Mouse (Mus musculus) splenic B cell, adult 2 months (primary cell): ENCODE measurements around the gene Ccdc188.
"Not testable (repeated sequence)": the region's sequence is repeated elsewhere in the genome, so short reads cannot be mapped to it uniquely, and the experiment has no call there.

ENCODE experiments used
- DNase-seq: peaks from one replicate; pipeline ENCODE4 v3.0.0-alpha.2; 2011; ENCODE audit warnings: low read depth, low spot score
- H3K27me3 ChIP-seq: 2 replicates; pipeline ENCODE4 v1.6.1; 2012; ENCODE audit warnings: mild to moderate bottlenecking, low read length, moderate library complexity, mixed read lengths; ENCODE audit not compliant: control insufficient read depth, poor library complexity, insufficient read depth, severe bottlenecking
- H3K36me3 ChIP-seq: 2 replicates; pipeline ENCODE4 v1.6.1; 2012; ENCODE audit warnings: mild to moderate bottlenecking, low read length, moderate library complexity, mixed read lengths; ENCODE audit not compliant: control insufficient read depth, poor library complexity, insufficient read depth, severe bottlenecking

Gene Ccdc188

GRCm38 (mm10) chr16:18194208-18194985 is 23.3 kb upstream of the Ccdc188 start:
- no peaks in the 10 kb centered on the region for H3K36me3 ChIP-seq
- no peaks in the 10 kb centered on the region for H3K27me3 ChIP-seq
- DNase-seq = no peak

DNA sequence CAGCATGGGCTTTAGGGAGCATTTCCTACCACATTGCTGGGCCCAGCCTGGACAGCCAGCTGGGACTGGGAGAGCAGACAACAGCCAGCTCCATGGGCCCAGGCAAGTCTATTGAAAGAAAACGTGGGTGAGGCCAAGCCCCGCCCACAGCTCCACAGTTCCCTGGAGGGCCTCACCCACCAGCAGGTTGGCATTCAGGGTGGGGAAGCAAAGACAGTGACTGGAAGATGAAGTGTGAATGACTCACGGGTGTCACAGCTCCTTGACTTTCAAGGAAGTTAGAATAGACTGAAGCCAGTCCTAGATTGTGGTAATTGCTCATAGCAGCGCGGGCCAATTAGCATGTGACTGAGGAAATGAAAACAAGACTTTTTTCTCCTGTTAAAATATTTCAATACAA is 22.6 kb upstream of the Ccdc188 start:
- Histone ChIP-seq H3K36me3 (no peaks in the 10 kb centered on the region), H3K27me3 (no peaks in the 10 kb centered on the region)
- peak; percentile 23 for DNase-seq

GRCm38 (mm10) chr16:18195561-18195960 is 22.1 kb upstream of the Ccdc188 start:
- H3K27me3 ChIP-seq, DNase-seq, H3K36me3 ChIP-seq: not testable (repeated sequence)

- Histone ChIP-seq H3K27me3 (no peaks in the 10 kb centered on the region), H3K36me3 (no peaks in the 10 kb centered on the region)
- no peak for DNase-seq
Measured at GRCm38 (mm10) chr16:18197881-18198280, 19.8 kb upstream of the Ccdc188 start.

DNA sequence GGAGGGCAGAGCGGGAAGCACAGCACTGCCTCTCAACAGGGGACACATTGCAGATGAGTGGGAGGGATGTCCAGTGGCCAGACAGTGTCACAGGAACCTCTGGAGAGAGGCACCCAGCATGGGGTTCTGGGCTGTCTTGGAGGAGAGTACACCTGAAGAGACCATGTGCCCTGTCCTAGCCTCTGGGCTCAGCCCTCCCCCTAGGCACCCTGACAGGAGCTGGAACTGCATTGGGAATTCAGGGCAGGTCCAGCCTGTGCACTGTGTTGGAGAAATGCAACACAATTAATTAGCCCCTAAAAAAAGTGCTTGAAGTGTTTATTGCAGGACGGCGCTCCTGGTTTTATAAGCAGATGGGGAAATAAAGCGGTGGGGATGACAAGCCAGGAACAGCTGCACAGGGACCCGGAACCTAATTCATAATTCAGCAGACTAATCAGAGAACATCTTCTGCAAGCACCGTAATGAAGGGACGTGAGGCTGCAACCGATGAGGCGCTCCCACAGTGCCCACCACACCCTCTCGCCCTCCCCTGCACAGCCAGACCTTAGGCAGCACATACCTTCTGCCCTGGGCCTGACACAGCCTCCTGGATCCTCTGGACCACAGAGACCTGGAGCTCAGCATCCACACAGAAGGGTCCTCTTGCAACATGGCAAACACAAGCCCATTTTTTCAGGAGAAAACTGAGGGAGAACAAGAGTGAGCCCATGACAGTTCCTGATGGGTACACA is 19.1 kb upstream of the Ccdc188 start:
- Histone ChIP-seq H3K27me3 (no peaks in the 10 kb centered on the region), H3K36me3 (no peaks in the 10 kb centered on the region)
- DNase-seq = no peak

DNA sequence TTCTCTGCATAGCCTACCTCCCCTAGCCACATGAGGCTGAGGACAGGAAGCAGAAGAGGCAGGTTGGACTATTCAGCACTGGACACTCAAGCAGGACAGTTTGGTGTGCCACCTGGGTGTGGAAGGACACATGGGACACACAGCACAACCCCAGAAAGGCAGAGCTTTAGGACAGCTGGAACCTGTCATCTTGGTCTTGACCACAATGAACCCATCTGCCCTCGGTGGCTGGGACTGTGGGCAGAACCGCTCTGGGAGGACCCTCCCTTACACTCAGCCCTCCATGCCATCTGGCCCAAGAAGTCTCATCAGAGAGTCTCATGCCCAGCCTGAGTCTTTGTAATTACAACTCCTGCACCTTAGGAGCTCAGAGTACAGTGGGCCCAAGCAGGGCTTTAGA is 17.6 kb upstream of the Ccdc188 start:
- Histone ChIP-seq H3K27me3 (no peaks in the 10 kb centered on the region), H3K36me3 (no peaks in the 10 kb centered on the region)
- no peak for DNase-seq

GRCm38 (mm10) chr16:18201620-18202019 is 16.1 kb upstream of the Ccdc188 start:
- Histone ChIP-seq H3K36me3 (no peaks in the 10 kb centered on the region), H3K27me3 (no peaks in the 10 kb centered on the region)
- no peak for DNase-seq

GRCm38 (mm10) chr16:18202061-18202460 is 15.6 kb upstream of the Ccdc188 start:
- Histone ChIP-seq H3K27me3 (no peaks in the 10 kb centered on the region), H3K36me3 (no peaks in the 10 kb centered on the region)
- no peak for DNase-seq

- Histone ChIP-seq H3K36me3 (no peaks in the 10 kb centered on the region), H3K27me3 (no peaks in the 10 kb centered on the region)
- no peak for DNase-seq
Measured at GRCm38 (mm10) chr16:18203430-18204091, 14.1 kb upstream of the Ccdc188 start.

GRCm38 (mm10) chr16:18210701-18211416 is 6.8 kb upstream of the Ccdc188 start:
- H3K36me3 ChIP-seq = no peaks in the 10 kb centered on the region
- H3K27me3 ChIP-seq = no peaks in the 10 kb centered on the region
- peak; percentile 58 for DNase-seq

DNA sequence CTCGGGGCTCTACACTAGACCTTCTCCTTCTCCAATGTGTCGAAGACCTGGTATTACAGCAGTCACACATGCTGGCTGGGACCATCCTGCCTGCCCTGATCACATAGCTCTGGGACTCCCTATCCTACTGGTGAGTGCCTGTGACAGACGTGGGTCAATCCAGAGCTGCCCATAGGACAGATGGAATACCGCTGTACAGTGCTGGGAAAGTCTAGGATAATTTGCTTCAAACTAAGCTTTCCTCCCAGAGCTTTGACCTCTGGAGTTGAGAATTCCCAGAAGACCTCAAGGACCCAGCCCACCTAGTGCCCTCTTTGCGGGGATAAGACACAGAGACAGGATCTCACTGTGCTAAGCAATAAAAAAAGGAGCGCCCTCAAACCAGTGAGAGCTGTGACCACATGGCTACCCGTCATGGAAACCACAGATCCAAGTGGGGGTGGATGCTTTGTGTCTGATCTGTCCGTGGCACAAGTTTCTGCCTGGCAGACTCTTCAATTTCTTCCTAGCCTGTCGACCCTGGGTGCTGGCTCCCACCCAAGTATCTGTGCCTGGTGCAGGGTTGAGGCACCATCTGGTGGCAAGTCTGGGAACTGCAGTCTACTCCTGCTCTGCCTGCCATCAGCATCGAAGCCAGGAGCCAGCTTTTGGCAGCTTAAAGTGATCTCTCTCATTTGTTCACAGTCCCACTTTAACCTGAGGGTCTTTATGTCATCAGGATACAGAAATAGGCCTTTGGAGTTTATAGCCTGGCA is 6.1 kb upstream of the Ccdc188 start:
- no peaks in the 10 kb centered on the region for H3K27me3 ChIP-seq
- no peaks in the 10 kb centered on the region for H3K36me3 ChIP-seq
- DNase-seq = peak; percentile 82

DNA sequence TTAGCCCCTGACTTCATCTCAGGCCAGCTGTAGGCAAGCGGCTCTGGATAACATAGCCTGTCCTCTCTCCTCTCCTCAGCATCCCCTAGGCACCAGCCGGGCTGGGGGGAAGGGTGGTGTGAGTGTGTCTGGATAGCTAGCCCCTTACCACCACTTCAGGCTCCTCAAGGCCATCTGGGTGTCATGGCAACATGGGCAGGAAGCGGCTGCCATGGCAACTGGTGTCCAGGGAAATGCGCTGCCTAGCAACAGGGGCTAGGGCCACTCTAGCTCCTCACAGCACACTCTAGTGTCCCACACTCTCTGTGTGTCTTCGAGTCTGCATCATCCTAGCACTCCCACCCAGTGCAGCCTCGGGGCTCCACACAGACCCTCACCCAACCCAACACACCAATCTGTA is 4.0 kb upstream of the Ccdc188 start:
- DNase-seq = no peak
- Histone ChIP-seq H3K27me3 (no peaks in the 10 kb centered on the region), H3K36me3 (no peaks in the 10 kb centered on the region)

- Histone ChIP-seq H3K36me3 (no peaks in the 10 kb centered on the region), H3K27me3 (no peaks in the 10 kb centered on the region)
- no peak for DNase-seq
Measured at GRCm38 (mm10) chr16:18214858-18215257, 2.8 kb upstream of the Ccdc188 start.

DNA sequence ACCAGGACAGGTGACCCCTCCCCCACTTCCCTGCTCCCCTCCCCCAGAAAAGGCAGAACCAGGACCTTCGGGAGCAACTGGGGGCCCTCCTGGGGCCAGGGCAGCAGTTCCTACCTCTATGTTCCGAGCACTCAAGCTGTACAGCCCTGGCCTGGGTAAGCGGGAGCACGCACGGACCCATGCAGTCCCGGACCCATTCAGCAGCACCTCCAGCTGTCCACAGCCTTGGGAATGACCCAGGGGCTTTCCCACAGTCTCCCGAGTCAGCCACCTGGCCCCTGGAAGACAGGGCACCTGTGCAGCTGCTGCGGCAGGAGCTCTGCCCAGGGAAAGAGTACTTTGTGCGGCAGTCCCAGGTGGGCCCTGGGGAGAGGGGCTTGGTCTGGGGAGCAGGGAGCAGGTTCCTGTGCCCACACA is 909 bp downstream of the Ccdc188 start:
- Histone ChIP-seq H3K27me3 (no peaks in the 10 kb centered on the region), H3K36me3 (peaks cover 2% of the 10 kb centered on the region; the same call in 1 of the 2 replicates)
- DNase-seq = no peak
